Mouse (Mus musculus): Measurements from ENCODE around the gene Tcf15.

Gene Tcf15

DNA sequence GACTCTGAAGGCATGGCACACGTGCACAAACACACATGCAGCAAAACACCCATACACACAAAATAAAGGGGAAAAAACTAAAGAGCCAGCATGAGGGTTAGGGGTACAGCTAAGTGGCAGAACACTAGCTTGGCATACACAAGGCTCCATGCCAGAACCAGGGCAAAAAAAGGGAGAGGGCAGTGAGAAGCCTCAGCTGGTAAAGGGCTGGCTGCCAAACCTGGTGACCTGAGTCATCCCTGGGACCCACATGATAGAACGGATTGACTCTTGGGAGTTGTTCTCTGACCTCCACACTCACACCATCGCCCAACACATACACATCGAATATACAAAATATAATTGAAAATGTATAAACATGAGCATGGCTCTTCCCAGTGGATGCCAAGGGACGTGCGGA lies 33.3 kb downstream of the Tcf15 start:
- DNase-seq = no peak

DNA sequence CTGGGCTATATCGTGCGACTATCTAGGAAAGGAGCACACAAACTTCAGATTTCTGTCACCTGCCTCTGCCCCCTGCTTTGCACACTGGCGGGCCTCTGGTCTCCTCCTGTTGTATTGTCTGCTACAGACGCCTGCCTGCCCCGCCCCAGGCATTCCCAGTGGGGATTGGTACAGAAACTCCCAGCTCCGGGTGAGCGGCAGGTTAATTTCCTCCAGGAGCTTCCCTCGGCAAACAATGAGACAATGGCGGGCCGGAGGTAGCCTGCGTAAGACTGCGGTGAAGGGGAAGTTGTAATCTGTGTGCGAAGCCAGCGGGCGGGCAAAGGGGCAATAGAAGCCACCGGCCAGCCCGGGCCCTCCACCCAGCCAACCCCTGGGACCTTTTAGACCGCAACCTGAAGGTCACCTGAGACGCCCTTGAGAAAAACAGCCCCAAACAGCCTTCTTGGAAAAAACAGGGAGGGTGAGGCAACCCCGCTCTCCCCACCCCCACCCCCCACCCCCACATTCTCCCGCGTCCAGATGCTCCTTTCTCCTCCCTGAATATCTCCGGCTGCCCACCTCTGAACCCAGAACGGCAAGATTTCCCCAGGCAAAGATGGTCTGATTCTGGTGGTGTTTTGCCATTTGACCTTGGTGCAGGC lies 33.9 kb downstream of the Tcf15 start:
- no peak for DNase-seq

DNA sequence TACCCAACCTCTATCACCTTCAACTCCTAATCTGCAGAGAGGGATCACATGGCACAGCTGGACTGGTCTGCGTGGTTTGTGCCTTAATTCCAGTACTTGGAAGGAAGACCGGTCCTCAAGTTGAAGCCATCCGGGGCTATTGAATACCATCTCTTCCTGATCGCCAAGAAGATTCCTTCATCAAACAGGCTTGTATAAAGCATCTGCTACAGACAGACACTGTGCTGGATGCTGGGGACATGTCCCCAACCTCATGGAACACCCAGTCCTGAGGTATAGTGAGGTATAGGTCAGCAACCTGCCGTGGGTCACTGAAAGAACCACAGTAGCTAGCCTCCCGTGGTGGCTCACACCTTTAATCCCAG lies 34.4 kb downstream of the Tcf15 start:
- no peak for DNase-seq

DNA sequence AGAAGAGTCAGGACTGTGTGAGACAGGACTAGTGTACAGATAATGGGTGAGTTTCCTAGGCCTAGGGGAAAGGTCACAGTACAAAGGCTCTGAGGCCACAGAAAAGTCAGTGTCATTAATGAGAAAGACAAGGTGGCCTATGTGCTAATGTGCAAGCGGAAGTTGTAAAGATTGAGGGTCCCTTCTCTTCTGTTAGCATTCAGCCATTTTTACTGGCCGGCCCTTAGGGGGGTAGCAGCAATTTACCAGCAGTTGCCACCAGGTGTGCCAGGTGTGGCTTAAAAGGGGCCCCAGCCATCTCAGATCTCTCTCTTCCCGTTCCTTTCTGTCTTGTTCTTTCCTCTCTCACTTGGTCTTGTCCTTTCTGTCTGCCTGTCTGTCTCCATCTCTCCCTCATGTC lies 35.0 kb downstream of the Tcf15 start:
- DNase-seq = no peak

DNA sequence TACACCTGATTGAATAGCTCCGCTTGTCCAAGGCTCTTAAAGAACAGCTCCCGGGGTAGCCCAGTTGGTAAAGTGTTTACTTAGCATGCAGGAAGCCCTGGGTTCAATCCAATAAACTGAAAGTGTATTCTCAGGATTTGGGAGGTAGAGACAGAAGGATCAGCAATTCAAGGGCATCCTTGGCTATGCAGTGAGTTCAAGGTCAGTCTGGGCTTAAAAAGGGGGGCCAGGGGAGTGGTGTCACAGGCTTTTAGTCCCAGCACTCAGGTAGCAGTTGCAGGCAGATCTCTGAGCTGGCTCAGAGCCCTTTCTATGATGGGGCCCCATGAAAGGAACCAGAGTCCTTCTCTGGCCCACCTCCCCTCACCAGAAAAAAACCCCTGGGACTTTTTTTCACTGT lies 35.9 kb downstream of the Tcf15 start:
- no peak for DNase-seq

DNA sequence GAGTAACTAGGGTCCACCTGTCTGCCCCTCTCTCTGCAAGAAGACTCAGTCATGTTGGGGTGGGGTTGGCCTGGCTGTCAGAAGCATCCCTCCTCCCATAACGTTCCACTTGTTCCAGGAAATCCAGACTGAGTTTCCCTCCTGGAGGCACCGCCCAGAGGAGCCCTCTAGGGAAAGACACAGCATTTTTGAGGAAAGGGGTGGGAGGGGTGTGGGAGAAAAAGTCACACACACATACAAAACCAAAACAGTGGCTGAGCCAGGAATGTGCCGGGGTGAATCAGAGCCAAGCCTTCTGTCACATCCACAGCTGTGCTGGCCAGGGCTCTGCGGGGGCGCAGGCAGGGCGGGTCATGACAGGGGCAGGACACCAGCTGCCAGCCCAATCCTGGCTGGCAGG lies 37.0 kb downstream of the Tcf15 start:
- DNase-seq = no peak

DNA sequence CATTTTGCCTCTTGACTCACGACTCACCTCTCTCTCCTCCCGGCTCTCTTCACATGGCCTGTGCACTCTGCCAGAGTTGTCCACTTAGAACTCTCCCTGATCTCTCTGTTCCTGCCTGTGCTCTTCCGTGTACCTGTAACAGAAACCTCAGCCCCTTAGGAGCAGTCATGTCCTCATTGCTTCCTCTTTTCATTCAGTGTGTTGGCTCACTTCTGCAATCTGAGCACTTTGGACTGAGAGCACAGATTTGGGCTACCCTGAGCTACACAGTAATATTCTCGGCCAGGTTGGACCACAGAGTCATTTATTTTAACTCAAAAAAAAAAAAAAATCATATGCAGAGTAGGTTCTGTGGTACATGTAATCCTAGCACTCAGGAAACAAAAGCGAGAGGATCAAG lies 43.8 kb downstream of the Tcf15 start:
- DNase-seq = no peak

DNA sequence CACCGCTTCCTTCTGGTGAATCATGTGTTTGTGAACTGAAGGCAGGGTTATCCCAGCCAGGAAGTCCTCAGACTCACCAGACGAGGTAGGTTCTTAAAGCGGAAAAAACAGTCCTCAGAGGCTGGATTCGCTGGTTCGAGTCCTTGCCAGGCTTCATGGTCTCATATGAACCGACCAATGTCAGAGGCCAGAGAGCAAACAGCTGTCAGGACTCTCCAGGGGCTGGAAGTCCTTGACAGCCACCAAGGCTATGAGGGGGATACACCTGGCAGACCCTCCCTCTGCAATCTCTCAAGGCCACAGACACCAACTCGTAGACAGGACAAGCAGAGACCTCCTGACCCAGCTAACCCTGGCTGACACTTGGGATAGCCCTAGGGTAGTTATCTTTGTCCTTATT lies 45.9 kb downstream of the Tcf15 start:
- no peak for DNase-seq

DNA sequence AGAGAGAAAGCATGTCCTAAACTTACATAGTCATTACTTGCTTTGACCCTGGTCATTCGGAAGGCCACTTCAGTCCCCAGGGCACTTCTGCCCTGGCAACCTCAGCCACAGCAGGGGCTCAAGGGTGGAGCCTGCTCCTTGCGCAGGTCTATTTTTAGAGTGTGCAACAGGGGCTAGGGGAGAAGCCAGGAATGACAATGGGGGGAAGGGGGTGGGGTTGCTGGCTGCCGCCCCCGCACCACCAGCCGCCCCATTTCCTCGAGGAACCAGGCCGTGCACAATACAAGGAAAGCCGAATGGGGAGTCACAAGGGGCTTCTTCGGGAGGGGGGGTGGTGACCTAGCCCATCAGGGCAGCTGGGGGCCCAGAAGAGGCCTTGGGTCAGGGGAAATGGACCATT lies 46.3 kb downstream of the Tcf15 start:
- no peak for DNase-seq

DNA sequence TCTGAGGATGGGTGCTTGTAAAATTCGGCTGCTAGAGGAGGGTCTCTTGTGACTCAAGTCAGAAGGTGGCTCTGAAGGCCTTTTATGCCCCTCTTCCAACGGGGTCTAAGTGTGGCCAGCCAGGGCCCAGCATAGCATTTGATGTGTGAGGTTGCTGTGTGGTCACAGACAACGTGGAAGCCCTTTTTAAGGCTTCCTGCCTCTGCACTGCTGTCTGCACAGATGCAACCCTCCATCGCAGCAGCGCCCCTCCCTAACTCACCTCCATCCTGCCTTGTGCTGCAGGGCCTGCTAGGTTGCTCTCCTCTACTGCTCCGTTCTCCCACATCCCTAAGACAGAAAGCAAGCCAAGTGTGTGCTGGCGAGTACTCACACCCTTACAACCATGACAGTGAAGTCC lies 46.8 kb downstream of the Tcf15 start:
- DNase-seq = no peak

DNA sequence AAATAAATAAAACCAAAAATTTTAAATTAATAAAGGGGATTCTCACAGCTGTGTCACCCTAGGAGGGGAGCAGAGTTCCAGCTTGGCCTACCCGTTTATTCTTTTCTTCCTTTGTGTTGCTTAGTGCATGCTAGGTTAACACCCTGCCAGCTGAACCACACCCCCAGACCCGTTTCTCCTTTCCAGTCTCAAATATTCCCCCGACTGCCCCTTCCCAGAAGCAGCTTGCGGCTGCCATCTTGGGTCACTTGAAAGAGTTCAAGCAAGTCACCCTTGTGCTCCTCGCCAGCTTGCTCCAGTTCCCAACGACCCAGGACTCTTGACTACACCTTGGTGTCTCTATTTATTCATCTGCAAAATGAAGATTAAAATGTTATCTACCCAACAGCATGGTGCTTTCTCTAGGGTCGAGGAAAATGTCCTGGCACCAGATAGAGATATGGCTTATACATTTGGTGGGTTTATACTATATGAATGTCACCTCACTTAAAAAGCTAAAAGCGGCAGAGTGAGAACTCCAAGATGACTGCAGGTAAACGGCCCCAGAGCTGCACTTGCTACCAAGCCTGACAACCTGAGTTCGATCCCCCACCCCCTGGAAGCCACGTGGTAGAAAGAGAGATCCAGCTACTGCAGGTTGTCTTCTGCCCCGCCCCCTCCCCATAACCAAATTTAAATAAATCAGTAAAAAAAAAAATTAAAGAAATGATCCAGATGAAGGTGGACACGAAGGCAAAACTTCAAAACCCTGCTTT lies 49.4 kb downstream of the Tcf15 start:
- DNase-seq = no peak

DNA sequence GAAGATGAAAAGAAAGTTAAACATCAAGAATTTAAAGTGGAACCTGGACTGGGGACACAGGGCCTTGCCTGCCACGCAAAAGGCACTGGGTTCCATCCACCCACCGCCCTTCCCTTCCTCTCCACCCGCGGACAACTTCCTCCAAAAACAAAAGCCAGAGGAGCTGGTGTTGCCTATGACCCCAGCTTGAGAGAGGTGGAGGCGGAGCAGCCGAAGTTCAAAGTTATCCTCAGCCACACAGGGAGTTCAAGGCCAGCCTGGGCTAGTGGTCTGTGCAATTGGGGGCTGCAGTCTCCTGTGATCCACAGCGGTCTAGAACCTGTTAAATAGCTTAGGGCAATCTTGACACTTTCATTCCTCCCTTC lies 50.0 kb downstream of the Tcf15 start:
- no peak for DNase-seq

DNA sequence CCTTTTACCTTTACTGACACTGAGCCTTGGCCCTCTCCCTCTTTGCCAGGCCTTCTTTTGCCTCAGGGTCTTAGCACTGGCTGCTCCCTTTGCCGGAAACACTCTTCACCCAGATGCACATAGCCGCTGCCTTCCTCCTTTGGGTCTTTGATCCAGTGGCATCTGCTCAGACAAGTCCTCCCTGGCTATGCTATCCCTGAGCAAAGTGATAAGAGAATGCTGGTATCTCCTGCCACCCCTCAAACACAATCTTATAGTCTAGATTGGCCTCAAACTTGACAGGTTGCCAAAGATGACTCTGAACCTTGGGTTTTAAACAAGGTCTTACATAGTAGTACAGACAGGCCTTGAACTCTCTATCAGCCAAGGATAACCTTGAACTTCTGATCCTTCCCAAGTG lies 51.2 kb downstream of the Tcf15 start:
- no peak for DNase-seq

DNA sequence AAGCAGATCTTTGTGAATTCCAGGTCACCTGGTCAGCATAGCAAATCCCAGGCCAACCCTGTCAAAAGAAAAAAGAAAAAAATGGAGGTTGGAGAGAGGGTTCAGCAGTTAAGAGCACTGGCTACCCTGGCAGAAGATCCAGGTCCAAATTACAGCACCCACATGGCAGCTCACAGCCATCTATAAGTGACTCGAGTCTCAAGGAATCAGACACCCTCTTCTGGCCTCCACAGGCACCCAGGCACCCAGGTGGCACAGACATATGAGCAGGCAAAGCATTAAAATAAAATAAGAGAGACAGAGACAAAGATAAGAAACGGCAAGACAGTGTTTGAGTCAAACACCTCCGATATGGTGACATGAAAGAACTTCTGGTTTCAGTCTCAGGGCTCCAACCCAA lies 53.5 kb downstream of the Tcf15 start:
- no peak for DNase-seq

DNA sequence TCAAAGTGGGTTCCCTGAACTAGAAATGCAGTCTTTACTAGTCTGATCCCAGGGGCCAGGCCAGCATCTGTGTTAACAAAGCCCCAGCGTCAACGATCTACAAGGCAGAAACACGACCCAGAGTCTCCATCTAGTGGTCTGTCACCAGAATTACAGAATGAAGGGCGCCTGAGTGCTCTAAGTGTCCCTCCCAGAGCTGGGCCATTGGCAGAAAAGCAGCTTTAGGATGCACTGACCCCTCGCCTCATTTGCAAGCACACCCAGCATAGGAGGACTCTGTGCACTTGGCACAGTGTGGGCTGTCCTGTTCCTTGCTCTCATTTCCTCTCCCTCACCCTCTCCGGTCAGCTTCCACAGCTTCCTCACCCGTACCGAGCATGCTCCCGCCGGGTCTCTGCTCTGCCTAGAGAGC lies 53.9 kb downstream of the Tcf15 start:
- DNase-seq = peak; percentile 64
